Mouse (Mus musculus) stomach, postnatal 0 days (tissue): ENCODE measurements around the gene Gng8. TPM values are rescaled to one million over a fixed set of nuclear protein-coding genes. Genes with fewer than 3 reads are reported as not detected.

Source experiments
- ATAC-seq: fragments of 200-750 bp; cut with Nextera tagmentation; 2 replicates; pipeline ENCODE4 v1.8.0; 2017; ENCODE audit not compliant: low FRiP score, low TSS enrichment
- DNase-seq: peaks from one replicate; pipeline ENCODE4 v3.0.0-alpha.2; 2016; ENCODE audit warnings: low spot score
- H3K27ac ChIP-seq: fragments of 300-500 bp; sonication (generic); replicated peaks from 2 replicates; pipeline ENCODE4 v1.5.1; 2014; ENCODE audit warnings: mild to moderate bottlenecking, control low read depth
- H3K27me3 ChIP-seq: fragments of 300-500 bp; sonication (generic); 2 replicates; pipeline ENCODE4 v1.6.1; 2014; ENCODE audit warnings: low read length; ENCODE audit not compliant: control insufficient read depth, insufficient read depth
- H3K36me3 ChIP-seq: fragments of 300-500 bp; sonication (generic); 2 replicates; pipeline ENCODE4 v1.6.1; 2014; ENCODE audit warnings: low read length, mixed read lengths; ENCODE audit not compliant: control insufficient read depth, insufficient read depth
- H3K4me1 ChIP-seq: fragments of 300-500 bp; sonication (generic); replicated peaks from 2 replicates; pipeline ENCODE4 v1.6.1; 2014; ENCODE audit warnings: antibody characterized with exemption; ENCODE audit not compliant: control insufficient read depth, insufficient read depth
- H3K4me2 ChIP-seq: fragments of 300-500 bp; sonication (generic); replicated peaks from 2 replicates; pipeline ENCODE4 v1.6.1; 2014; ENCODE audit warnings: low read depth, mild to moderate bottlenecking, control low read depth, moderate library complexity
- H3K4me3 ChIP-seq: fragments of 300-500 bp; sonication (generic); 2 replicates; pipeline ENCODE4 v1.5.1; 2014; ENCODE audit warnings: low read depth, low read length, control low read depth
- H3K9ac ChIP-seq: fragments of 300-500 bp; sonication (generic); 2 replicates; pipeline ENCODE4 v1.6.1; 2014; ENCODE audit warnings: mild to moderate bottlenecking, low read length, control low read depth, mixed read lengths
- H3K9me3 ChIP-seq: fragments of 300-500 bp; sonication (generic); 2 replicates; pipeline ENCODE4 v1.6.1; 2016; ENCODE audit warnings: low read length; ENCODE audit not compliant: control insufficient read depth
- CTCF ChIP-seq: IDR thresholded peaks from 2 replicates; pipeline ENCODE4 v1.5.1; 2016; ENCODE audit warnings: antibody characterized with exemption, low read depth, mild to moderate bottlenecking, moderate library complexity
- EP300 ChIP-seq: optimal IDR thresholded peaks from 2 replicates; pipeline ENCODE3; 2016; ENCODE audit warnings: antibody characterized with exemption
- WGBS: fragments of 180-500 bp; shearing (Covaris S2); extraction: QIAGEN DNeasy Blood & Tissue Kit; methylation state at CpG from one replicate; pipeline ENCODE4 v1.1.7; 2014; 5-methylcytosine and 5-hydroxymethylcytosine counted together
- polyA plus RNA-seq: library from polyadenylated mRNA; unstranded; fragments of >200 nt; fragmentation: Nextera tagmentation; extraction: Ambion mirVana; gene quantifications from 2 replicates; pipeline ENCODE4 v1.2.1, GENCODE M21; 2015

The Gng8 gene
- polyA plus RNA-seq, 1 experiment from 2014 or later: 7.3 TPM

DNA sequence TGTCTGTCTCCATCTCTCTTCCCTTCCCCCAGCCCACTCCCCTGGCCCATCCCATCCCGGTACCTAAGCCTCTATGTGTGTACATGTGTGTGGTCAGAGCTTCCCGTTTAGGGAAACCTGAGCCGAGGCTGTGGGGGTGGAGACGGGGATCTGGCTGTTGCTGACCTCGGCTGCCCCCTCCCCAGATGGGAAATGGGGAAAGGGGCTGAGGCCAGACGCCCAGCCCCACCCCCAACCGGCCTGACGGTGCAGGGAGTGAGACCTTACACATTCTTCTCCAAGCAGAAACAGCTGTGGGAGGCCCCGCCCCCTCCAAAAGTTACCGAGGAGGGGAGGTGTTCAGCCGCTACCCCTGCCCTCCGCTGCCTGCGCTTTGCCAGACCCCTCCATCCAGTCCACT, 15.0 kb upstream of the Gng8 start:
- H3K4me1 ChIP-seq: peaks cover 3% of the 10 kb centered on the region; the same call in 1 of the 2 replicates
- peak overlapping the region; percentile 77 for H3K4me2 ChIP-seq
- peak overlapping the region; percentile 70 for H3K4me3 ChIP-seq
- DNase-seq: peak; percentile 35
- TF ChIP-seq CTCF (no peak), EP300 (no peak)
- 6% methylated on average over 12 of the region's 13 CpGs for WGBS
- H3K9me3 ChIP-seq: no peaks in the 10 kb centered on the region
- H3K36me3 ChIP-seq: no peaks in the 10 kb centered on the region
- H3K27me3 ChIP-seq: no peaks in the 10 kb centered on the region
- peak overlapping the region; percentile 53 for H3K27ac ChIP-seq
- peak overlapping the region; percentile 39 for H3K9ac ChIP-seq
- no peak for ATAC-seq

DNA sequence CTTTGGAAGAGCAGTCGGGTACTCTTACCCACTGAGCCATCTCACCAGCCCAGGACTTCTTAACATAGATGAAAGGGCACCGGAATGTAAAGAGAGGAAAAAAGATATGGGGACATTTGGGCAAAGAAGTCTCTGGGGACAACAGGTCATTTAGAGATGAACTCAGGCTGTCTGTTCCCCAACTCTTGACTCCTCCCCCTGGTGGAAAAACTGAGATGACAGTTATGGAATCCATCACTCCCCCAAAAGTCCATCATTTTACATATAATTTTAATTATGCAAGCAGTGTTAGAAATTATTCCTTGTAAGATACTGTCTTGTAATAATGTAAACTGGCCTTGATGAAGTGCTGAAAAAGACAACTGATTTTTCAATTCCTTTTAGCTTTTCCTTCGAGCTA, 13.9 kb upstream of the Gng8 start:
- TF ChIP-seq CTCF: no peak
- no peak for TF ChIP-seq EP300
- no peak overlapping the region for H3K27ac ChIP-seq
- no peaks in the 10 kb centered on the region for H3K9me3 ChIP-seq
- no peaks in the 10 kb centered on the region for H3K36me3 ChIP-seq
- H3K9ac ChIP-seq: no peak overlapping the region
- ATAC-seq (no peak), DNase-seq (no peak)
- no peak overlapping the region for H3K4me2 ChIP-seq
- WGBS: 80% methylated on average over 3 of the region's 3 CpGs
- H3K4me1 ChIP-seq: peaks cover 3% of the 10 kb centered on the region; the same call in 1 of the 2 replicates
- H3K27me3 ChIP-seq: no peaks in the 10 kb centered on the region
- no peak overlapping the region for H3K4me3 ChIP-seq

DNA sequence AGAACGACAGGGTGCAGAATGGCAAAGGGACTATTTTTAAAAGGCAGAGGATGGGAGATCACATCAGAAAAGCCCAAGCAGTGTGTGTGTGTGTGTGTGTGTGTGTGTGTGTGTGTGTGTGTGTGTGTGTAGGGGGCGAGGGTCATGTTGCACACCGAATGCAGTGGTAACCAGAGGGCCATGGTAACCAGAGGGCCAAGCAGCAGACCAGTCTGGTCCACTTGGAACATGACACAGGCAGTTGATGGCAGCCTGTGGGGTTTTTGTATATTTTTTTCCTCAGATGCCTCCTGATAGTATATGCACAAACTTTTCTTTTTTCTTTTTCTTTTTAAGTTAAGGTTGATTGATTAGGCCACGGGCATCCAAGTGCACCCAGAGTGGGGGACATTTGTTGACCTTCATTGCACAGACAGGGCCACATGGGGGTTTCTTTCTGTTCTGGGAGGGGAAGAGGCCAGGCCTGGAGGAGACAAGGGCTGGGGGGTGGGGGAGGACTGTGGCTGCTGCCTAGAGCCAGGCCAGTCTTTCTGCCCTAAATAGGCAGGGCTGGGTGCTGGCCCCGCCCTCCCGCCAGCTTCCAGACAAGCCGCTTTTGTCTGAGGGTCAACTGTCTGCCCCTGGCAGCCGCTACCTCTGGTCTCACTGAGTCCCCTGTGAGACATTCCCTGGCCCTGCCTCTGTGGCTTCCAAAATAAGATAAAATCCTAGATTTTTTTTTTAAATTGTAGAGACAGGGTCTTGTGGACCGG, 11.6 kb upstream of the Gng8 start:
- H3K9me3 ChIP-seq: no peaks in the 10 kb centered on the region
- 34% methylated on average over 9 of the region's 9 CpGs for WGBS
- no peaks in the 10 kb centered on the region for H3K27me3 ChIP-seq
- H3K36me3 ChIP-seq: peaks cover 3% of the 10 kb centered on the region; the same call in 1 of the 2 replicates
- H3K4me3 ChIP-seq: no peak overlapping the region
- peaks cover 3% of the 10 kb centered on the region; the same call in 1 of the 2 replicates for H3K4me1 ChIP-seq
- peak; percentile 49 for DNase-seq
- H3K9ac ChIP-seq: no peak overlapping the region
- ATAC-seq: peak; percentile 35; the same call in 1 of the 2 replicates
- H3K4me2 ChIP-seq: no peak overlapping the region
- TF ChIP-seq EP300 (peak; percentile 39), CTCF (no peak)
- peak overlapping the region; percentile 56 for H3K27ac ChIP-seq

DNA sequence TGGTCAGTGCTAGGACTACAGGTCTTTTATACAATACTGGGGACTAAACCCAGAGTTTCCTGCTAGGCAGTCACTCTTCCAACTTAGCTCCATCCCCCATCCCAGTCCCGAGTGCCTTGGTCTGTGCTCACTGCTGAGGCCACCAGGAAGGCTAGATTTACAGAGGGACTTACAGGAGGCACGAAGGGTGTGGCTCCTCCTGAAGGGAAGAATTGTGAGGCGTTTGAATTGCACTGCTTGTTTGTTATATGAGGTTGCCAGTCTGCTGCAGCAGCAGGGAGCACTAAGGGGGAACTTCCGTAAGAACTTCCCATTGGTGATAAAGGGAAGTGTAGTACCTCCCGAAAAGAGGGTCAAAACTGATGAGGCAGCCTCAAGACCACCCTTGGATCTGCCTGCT, 11.0 kb upstream of the Gng8 start:
- H3K4me3 ChIP-seq: no peak overlapping the region
- no peak overlapping the region for H3K4me2 ChIP-seq
- H3K36me3 ChIP-seq: peaks cover 9% of the 10 kb centered on the region
- TF ChIP-seq CTCF: no peak
- TF ChIP-seq EP300: no peak
- WGBS: 20% methylated on average over 5 of the region's 5 CpGs
- H3K9me3 ChIP-seq: peaks cover 2% of the 10 kb centered on the region
- no peak for ATAC-seq
- no peak for DNase-seq
- no peak overlapping the region for H3K9ac ChIP-seq
- H3K27me3 ChIP-seq: no peaks in the 10 kb centered on the region
- peak overlapping the region; percentile 56 for H3K27ac ChIP-seq
- peaks cover 3% of the 10 kb centered on the region; the same call in 1 of the 2 replicates for H3K4me1 ChIP-seq

DNA sequence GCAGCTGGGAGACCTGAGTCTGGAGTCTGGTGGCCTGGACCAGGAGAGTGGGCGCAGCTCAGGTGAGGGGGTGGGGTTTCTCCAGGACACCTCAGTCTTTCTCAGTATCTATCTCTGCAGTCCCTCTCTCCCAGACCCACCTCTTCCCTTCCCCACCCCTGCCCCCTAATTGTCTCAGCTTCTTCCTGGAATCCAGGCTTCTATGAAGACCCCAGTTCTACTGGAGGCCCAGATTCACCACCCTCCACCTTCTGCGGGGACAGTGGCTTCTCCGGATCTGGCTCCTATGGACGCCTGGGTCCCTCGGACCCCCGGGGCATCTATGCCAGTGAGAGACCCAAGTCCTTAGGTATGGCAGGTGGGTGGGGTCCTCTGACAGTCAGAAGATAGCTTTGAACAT, 8.4 kb upstream of the Gng8 start:
- Histone ChIP-seq H3K36me3 (peaks cover 15% of the 10 kb centered on the region), H3K4me1 (peaks cover 3% of the 10 kb centered on the region; the same call in 1 of the 2 replicates), H3K4me3 (no peak overlapping the region), H3K9me3 (peaks cover 8% of the 10 kb centered on the region), H3K9ac (no peak overlapping the region), H3K4me2 (no peak overlapping the region), H3K27ac (no peak overlapping the region), H3K27me3 (no peaks in the 10 kb centered on the region)
- no peak for DNase-seq
- WGBS: 91% methylated on average over 6 of the region's 6 CpGs
- no peak for ATAC-seq
- TF ChIP-seq CTCF (no peak), EP300 (no peak)

DNA sequence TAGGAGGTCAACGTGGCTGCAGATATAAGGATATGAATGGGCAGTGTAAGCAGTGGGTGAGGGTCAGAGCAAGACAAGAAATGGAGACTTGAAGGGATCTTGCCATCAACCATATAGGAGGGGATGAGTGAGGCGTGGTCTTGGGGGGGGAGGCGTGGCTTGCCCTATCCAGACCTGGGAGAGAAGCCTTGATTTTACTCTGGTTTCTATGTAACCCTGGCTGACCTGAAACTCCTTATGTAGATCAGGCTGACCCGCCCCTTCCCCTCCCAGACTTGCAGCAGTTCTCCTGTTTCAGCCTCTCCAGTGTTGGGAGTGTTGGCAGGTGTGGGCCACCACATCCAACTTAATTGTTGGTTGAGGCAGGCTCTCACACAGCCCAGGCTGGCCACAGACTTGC, 7.3 kb upstream of the Gng8 start:
- WGBS: 83% methylated on average over 4 of the region's 4 CpGs
- Histone ChIP-seq H3K4me3 (no peak overlapping the region), H3K27me3 (no peaks in the 10 kb centered on the region), H3K36me3 (peaks cover 15% of the 10 kb centered on the region), H3K27ac (no peak overlapping the region), H3K9ac (no peak overlapping the region), H3K4me1 (peaks cover 3% of the 10 kb centered on the region; the same call in 1 of the 2 replicates), H3K9me3 (peaks cover 8% of the 10 kb centered on the region), H3K4me2 (no peak overlapping the region)
- TF ChIP-seq EP300 (no peak), CTCF (no peak)
- ATAC-seq (no peak), DNase-seq (no peak)
